Mouse (Mus musculus): ENCODE results near the gene Dis3l. TPM values are rescaled to one million over a fixed set of nuclear protein-coding genes. Genes with fewer than 3 reads are reported as not detected.
"Not testable (repeated sequence)": the region's sequence is repeated elsewhere in the genome, so short reads cannot be mapped to it uniquely, and the experiment has no call there.

Gene Dis3l
- polyA plus RNA-seq, 1 experiment from 2014 or later, result 23.4 TPM

DNA sequence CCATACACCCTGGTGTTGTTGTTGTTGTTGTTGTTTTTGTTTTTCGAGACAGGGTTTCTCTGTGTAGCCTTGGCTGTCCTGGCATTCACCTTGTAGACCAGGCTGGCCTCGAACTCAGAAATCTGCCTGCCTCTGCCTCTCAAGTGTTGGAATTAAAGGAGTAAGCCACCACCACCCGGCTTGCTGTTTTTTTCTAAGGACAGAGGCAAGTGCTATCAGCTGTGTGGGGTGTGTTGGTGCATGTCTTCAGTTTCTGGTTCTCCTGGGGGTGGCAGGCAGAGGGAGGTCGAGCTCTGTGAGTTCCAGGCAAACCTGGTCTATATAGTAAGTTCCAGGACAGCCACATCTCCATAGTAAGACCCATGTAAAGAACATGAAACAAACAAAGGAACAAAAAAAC lies 66.8 kb downstream of the Dis3l start:
- WGBS, result 74% methylated on average over 4 of the region's 4 CpGs
- Histone ChIP-seq H3K27me3 (ENCODE audit: control insufficient read depth, insufficient read depth, low read length) (no peaks in the 10 kb centered on the region), H3K36me3 (ENCODE audit: control insufficient read depth, insufficient read depth, low read length) (no peaks in the 10 kb centered on the region), H3K4me1 (ENCODE audit: control insufficient read depth, insufficient read depth, low read length) (no peaks in the 10 kb centered on the region), H3K4me2 (replicated peaks; ENCODE audit: low read depth, low read length) (no peak overlapping the region), H3K9ac (replicated peaks; ENCODE audit: low read depth, low read length) (no peak overlapping the region), H3K4me3 (ENCODE audit: low read depth, low read length) (no peak overlapping the region), H3K27ac (ENCODE audit: low read length) (no peak overlapping the region), H3K9me3 (ENCODE audit: control insufficient read depth, low read depth, low read length) (no peaks in the 10 kb centered on the region)
- no peak for ATAC-seq (ENCODE audit: insufficient number of reproducible peaks, insufficient read depth, low FRiP score, low read depth)

DNA sequence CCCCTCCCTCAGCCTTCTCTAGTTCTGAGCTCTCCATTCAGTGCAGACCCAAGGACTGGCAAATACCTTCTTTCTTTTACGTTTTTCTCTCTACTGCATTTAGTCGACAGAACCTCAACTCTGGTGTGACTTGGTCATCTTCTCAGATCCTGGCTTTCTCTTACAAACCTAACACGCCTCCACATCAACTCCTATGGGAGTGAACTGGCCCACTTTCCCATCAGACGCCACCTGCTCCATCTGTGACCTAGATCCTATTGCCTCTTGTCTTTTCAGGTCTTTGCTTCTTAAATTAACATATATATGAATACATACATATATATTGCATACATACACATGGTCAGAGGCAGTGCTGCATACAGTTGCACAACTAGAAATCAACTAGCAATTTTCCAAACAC lies 67.3 kb downstream of the Dis3l start:
- Histone ChIP-seq H3K4me1 (ENCODE audit: control insufficient read depth, insufficient read depth, low read length) (no peaks in the 10 kb centered on the region), H3K4me3 (ENCODE audit: low read depth, low read length) (no peak overlapping the region), H3K27me3 (ENCODE audit: control insufficient read depth, insufficient read depth, low read length) (no peaks in the 10 kb centered on the region), H3K9me3 (ENCODE audit: control insufficient read depth, low read depth, low read length) (no peaks in the 10 kb centered on the region), H3K4me2 (replicated peaks; ENCODE audit: low read depth, low read length) (no peak overlapping the region), H3K36me3 (ENCODE audit: control insufficient read depth, insufficient read depth, low read length) (no peaks in the 10 kb centered on the region), H3K9ac (replicated peaks; ENCODE audit: low read depth, low read length) (no peak overlapping the region), H3K27ac (ENCODE audit: low read length) (no peak overlapping the region)
- no peak for ATAC-seq (ENCODE audit: insufficient number of reproducible peaks, insufficient read depth, low FRiP score, low read depth)
- 65% methylated on average over 4 of the region's 4 CpGs for WGBS

GRCm38 (mm10) chr9:64272611-64273010 lies 68.5 kb downstream of the Dis3l start:
- Histone ChIP-seq H3K4me2 (replicated peaks; ENCODE audit: low read depth, low read length) (no peak overlapping the region), H3K9ac (replicated peaks; ENCODE audit: low read depth, low read length) (no peak overlapping the region), H3K36me3 (ENCODE audit: control insufficient read depth, insufficient read depth, low read length) (no peaks in the 10 kb centered on the region), H3K27ac (ENCODE audit: low read length) (no peak overlapping the region), H3K27me3 (ENCODE audit: control insufficient read depth, insufficient read depth, low read length) (no peaks in the 10 kb centered on the region), H3K4me3 (ENCODE audit: low read depth, low read length) (no peak overlapping the region), H3K4me1 (ENCODE audit: control insufficient read depth, insufficient read depth, low read length) (no peaks in the 10 kb centered on the region), H3K9me3 (ENCODE audit: control insufficient read depth, low read depth, low read length) (no peaks in the 10 kb centered on the region)
- ATAC-seq (ENCODE audit: insufficient number of reproducible peaks, insufficient read depth, low FRiP score, low read depth), result no peak
- WGBS, result 38% methylated on average over 7 of the region's 7 CpGs

DNA sequence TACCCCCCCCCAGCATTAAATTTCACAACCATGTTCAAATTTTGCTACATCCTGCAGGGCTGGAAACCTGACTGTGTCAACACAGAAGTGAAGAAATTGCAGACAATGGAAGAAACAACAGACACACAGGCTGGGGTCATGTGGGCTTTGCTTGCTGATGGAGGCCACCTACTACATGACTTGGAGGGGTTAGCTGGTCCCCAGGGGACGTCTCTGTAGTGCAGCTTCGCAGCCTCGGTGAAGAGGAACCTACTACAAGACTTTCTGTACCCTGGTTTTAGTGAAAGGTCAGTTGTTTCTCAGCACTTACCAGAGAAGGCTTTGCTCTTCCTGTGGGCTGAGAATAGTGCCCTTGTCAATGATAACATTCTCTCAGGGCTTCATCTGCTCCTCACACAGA lies 69.8 kb downstream of the Dis3l start:
- no peaks in the 10 kb centered on the region for H3K9me3 ChIP-seq (ENCODE audit: control insufficient read depth, low read depth, low read length)
- WGBS, result 59% methylated on average over 3 of the region's 3 CpGs
- no peak overlapping the region for H3K27ac ChIP-seq (ENCODE audit: low read length)
- ATAC-seq (ENCODE audit: insufficient number of reproducible peaks, insufficient read depth, low FRiP score, low read depth), result no peak
- H3K27me3 ChIP-seq (ENCODE audit: control insufficient read depth, insufficient read depth, low read length), result no peaks in the 10 kb centered on the region
- H3K36me3 ChIP-seq (ENCODE audit: control insufficient read depth, insufficient read depth, low read length), result no peaks in the 10 kb centered on the region
- no peak overlapping the region for H3K4me3 ChIP-seq (ENCODE audit: low read depth, low read length)
- no peak overlapping the region for H3K9ac ChIP-seq (replicated peaks; ENCODE audit: low read depth, low read length)
- H3K4me2 ChIP-seq (replicated peaks; ENCODE audit: low read depth, low read length), result no peak overlapping the region
- H3K4me1 ChIP-seq (ENCODE audit: control insufficient read depth, insufficient read depth, low read length), result no peaks in the 10 kb centered on the region

- not testable (repeated sequence) for H3K27ac ChIP-seq (ENCODE audit: low read length); H3K4me3 ChIP-seq (ENCODE audit: low read depth, low read length); H3K36me3 ChIP-seq (ENCODE audit: control insufficient read depth, insufficient read depth, low read length); H3K4me2 ChIP-seq (replicated peaks; ENCODE audit: low read depth, low read length); H3K9me3 ChIP-seq (ENCODE audit: control insufficient read depth, low read depth, low read length); H3K4me1 ChIP-seq (ENCODE audit: control insufficient read depth, insufficient read depth, low read length); H3K9ac ChIP-seq (replicated peaks; ENCODE audit: low read depth, low read length); ATAC-seq (ENCODE audit: insufficient number of reproducible peaks, insufficient read depth, low FRiP score, low read depth); H3K27me3 ChIP-seq (ENCODE audit: control insufficient read depth, insufficient read depth, low read length)
- WGBS, result 93% methylated on average over 8 of the region's 8 CpGs
Observed at GRCm38 (mm10) chr9:64268836-64269235, 72.3 kb downstream of the Dis3l start.

DNA sequence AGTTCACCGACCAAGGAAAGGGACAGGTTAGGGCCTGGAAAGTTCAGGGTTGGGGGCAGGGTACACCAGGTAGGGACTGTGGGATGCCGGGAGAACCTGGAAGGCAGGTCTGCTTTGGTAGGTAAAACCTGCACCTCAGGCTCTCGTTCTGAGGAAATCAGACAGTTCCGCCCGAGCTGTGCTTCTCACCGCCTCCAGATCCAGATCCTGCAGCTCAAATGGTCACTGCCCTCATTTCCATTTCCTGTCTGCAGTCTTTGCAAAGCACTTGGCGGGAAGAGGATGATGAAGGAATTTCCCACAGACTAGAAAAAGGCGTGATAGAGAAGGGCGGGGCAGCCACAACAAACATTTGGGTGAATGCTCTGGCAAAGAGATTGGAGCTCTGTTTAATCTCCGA lies 72.9 kb downstream of the Dis3l start:
- H3K36me3 ChIP-seq (ENCODE audit: control insufficient read depth, insufficient read depth, low read length), result no peaks in the 10 kb centered on the region
- H3K27ac ChIP-seq (ENCODE audit: low read length), result no peak overlapping the region
- no peaks in the 10 kb centered on the region for H3K9me3 ChIP-seq (ENCODE audit: control insufficient read depth, low read depth, low read length)
- no peak for ATAC-seq (ENCODE audit: insufficient number of reproducible peaks, insufficient read depth, low FRiP score, low read depth)
- no peak overlapping the region for H3K9ac ChIP-seq (replicated peaks; ENCODE audit: low read depth, low read length)
- H3K4me2 ChIP-seq (replicated peaks; ENCODE audit: low read depth, low read length), result no peak overlapping the region
- no peaks in the 10 kb centered on the region for H3K27me3 ChIP-seq (ENCODE audit: control insufficient read depth, insufficient read depth, low read length)
- H3K4me1 ChIP-seq (ENCODE audit: control insufficient read depth, insufficient read depth, low read length), result no peaks in the 10 kb centered on the region
- WGBS, result 81% methylated on average over 10 of the region's 10 CpGs
- H3K4me3 ChIP-seq (ENCODE audit: low read depth, low read length), result no peak overlapping the region

- WGBS, result 80% methylated on average over 1 of the region's 1 CpGs
- no peaks in the 10 kb centered on the region for H3K4me1 ChIP-seq (ENCODE audit: control insufficient read depth, insufficient read depth, low read length)
- no peak overlapping the region for H3K27ac ChIP-seq (ENCODE audit: low read length)
- H3K9ac ChIP-seq (replicated peaks; ENCODE audit: low read depth, low read length), result no peak overlapping the region
- no peak overlapping the region for H3K4me3 ChIP-seq (ENCODE audit: low read depth, low read length)
- H3K36me3 ChIP-seq (ENCODE audit: control insufficient read depth, insufficient read depth, low read length), result no peaks in the 10 kb centered on the region
- H3K27me3 ChIP-seq (ENCODE audit: control insufficient read depth, insufficient read depth, low read length), result no peaks in the 10 kb centered on the region
- no peaks in the 10 kb centered on the region for H3K9me3 ChIP-seq (ENCODE audit: control insufficient read depth, low read depth, low read length)
- no peak for ATAC-seq (ENCODE audit: insufficient number of reproducible peaks, insufficient read depth, low FRiP score, low read depth)
- no peak overlapping the region for H3K4me2 ChIP-seq (replicated peaks; ENCODE audit: low read depth, low read length)
Observed at GRCm38 (mm10) chr9:64267231-64267630, 73.9 kb downstream of the Dis3l start.

DNA sequence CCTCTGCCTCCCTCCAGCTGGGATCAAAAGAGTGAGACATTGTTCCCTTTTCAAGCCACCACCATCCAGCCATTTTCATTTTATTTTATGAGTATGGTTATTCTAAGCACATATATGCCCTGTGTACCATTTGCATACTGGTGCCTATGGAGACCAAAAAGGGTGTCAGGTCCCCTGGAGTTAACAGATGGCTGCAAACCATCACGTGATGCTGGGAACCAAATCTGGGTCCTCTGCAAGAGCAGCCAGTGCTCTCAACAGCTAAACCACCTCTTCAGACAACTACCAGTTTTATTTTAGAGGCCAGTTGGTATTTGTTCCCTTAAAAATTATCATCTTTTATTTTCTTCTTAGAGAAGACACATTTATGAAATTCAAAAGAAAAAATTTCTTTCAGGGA lies 76.3 kb downstream of the Dis3l start:
- Histone ChIP-seq H3K36me3 (ENCODE audit: control insufficient read depth, insufficient read depth, low read length) (no peaks in the 10 kb centered on the region), H3K4me1 (ENCODE audit: control insufficient read depth, insufficient read depth, low read length) (no peaks in the 10 kb centered on the region), H3K9ac (replicated peaks; ENCODE audit: low read depth, low read length) (no peak overlapping the region), H3K9me3 (ENCODE audit: control insufficient read depth, low read depth, low read length) (no peaks in the 10 kb centered on the region), H3K27ac (ENCODE audit: low read length) (no peak overlapping the region), H3K4me3 (ENCODE audit: low read depth, low read length) (no peak overlapping the region), H3K4me2 (replicated peaks; ENCODE audit: low read depth, low read length) (no peak overlapping the region), H3K27me3 (ENCODE audit: control insufficient read depth, insufficient read depth, low read length) (no peaks in the 10 kb centered on the region)
- ATAC-seq (ENCODE audit: insufficient number of reproducible peaks, insufficient read depth, low FRiP score, low read depth), result no peak
- 36% methylated on average over 1 of the region's 1 CpGs for WGBS

DNA sequence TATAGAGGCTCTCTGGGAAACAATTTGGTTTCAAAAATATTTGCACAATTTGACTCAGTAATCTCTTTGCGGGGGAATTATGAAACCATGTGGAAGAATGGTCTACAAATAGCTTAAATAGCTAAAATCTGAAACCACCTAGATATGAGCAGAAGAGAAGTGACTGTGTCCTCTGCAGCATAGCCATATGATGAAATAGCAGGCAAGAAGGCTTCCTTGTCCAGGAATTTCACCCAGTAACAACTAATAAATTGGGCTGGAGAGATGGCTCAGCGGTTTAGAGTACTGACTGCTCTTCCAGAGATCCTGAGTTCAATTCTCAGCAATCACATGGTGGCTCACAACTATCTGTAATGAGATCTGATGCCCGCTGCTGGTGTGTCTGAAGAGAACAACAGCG lies 80.1 kb downstream of the Dis3l start:
- no peak overlapping the region for H3K27ac ChIP-seq (ENCODE audit: low read length)
- 76% methylated on average over 4 of the region's 4 CpGs for WGBS
- no peak for ATAC-seq (ENCODE audit: insufficient number of reproducible peaks, insufficient read depth, low FRiP score, low read depth)

More for the DNA sequence above, 80.1 kb downstream of the Dis3l start:
- no peaks in the 10 kb centered on the region for H3K27me3 ChIP-seq (ENCODE audit: control insufficient read depth, insufficient read depth, low read length)
- no peaks in the 10 kb centered on the region for H3K4me1 ChIP-seq (ENCODE audit: control insufficient read depth, insufficient read depth, low read length)
- H3K9me3 ChIP-seq (ENCODE audit: control insufficient read depth, low read depth, low read length), result no peaks in the 10 kb centered on the region
- no peak overlapping the region for H3K9ac ChIP-seq (replicated peaks; ENCODE audit: low read depth, low read length)
- no peaks in the 10 kb centered on the region for H3K36me3 ChIP-seq (ENCODE audit: control insufficient read depth, insufficient read depth, low read length)
- no peak overlapping the region for H3K4me2 ChIP-seq (replicated peaks; ENCODE audit: low read depth, low read length)
- H3K4me3 ChIP-seq (ENCODE audit: low read depth, low read length), result no peak overlapping the region

Data from stomach, embryonic 14.5 days (tissue).